Mouse (Mus musculus) forebrain, embryonic 14.5 days (tissue): Measurements from ENCODE around the gene Ankrd9. TPM values are rescaled to one million over a fixed set of nuclear protein-coding genes. Genes with fewer than 3 reads are reported as not detected.

Source experiments
- ATAC-seq: fragments of 200-750 bp; cut with Nextera tagmentation; 2 replicates; pipeline ENCODE4 v1.8.0; 2017; ENCODE audit warnings: mild to moderate bottlenecking, moderate library complexity
- DNase-seq: peaks from one replicate; pipeline ENCODE4 v3.0.0-alpha.2; 2015; ENCODE audit warnings: low spot score
- H3K27ac ChIP-seq: fragments of 300-500 bp; sonication (generic); 2 replicates; pipeline ENCODE4 v1.5.1; 2014; ENCODE audit warnings: low read depth, mild to moderate bottlenecking, control low read depth, low read length, moderate library complexity
- H3K27me3 ChIP-seq: fragments of 300-500 bp; sonication (generic); replicated peaks from 2 replicates; pipeline ENCODE4 v1.6.1; 2014; ENCODE audit warnings: low read length, control low read depth, mixed read lengths; ENCODE audit not compliant: control insufficient read depth, insufficient read depth
- H3K36me3 ChIP-seq: fragments of 300-500 bp; sonication (generic); 2 replicates; pipeline ENCODE4 v1.6.1; 2014; ENCODE audit warnings: low read length, control low read depth; ENCODE audit not compliant: control insufficient read depth, insufficient read depth
- H3K4me1 ChIP-seq: fragments of 300-500 bp; sonication (generic); 2 replicates; pipeline ENCODE4 v1.6.1; 2014; ENCODE audit warnings: antibody characterized with exemption, low read length, control low read depth; ENCODE audit not compliant: control insufficient read depth, insufficient read depth
- H3K4me2 ChIP-seq: fragments of 300-500 bp; sonication (generic); 2 replicates; pipeline ENCODE4 v1.6.1; 2014; ENCODE audit warnings: mild to moderate bottlenecking, control low read depth, low read length
- H3K4me3 ChIP-seq: fragments of 300-500 bp; sonication (generic); 2 replicates; pipeline ENCODE4 v1.5.1; 2014; ENCODE audit warnings: low read depth, low read length, control low read depth
- H3K9ac ChIP-seq: fragments of 300-500 bp; sonication (generic); 2 replicates; pipeline ENCODE4 v1.6.1; 2014; ENCODE audit warnings: mild to moderate bottlenecking, low read length, control low read depth, moderate library complexity
- H3K9me3 ChIP-seq: fragments of 300-500 bp; sonication (generic); replicated peaks from 2 replicates; pipeline ENCODE4 v1.6.1; 2016; ENCODE audit warnings: low read length, control low read depth, mixed read lengths; ENCODE audit not compliant: control insufficient read depth
- WGBS: fragments of 180-500 bp; shearing (Covaris S2); extraction: QIAGEN DNeasy Blood & Tissue Kit; methylation state at CpG from one replicate; pipeline ENCODE4 v1.1.7; 2014; 5-methylcytosine and 5-hydroxymethylcytosine counted together
- polyA plus RNA-seq: library from polyadenylated mRNA; unstranded; fragments of >200 nt; fragmentation: Nextera tagmentation; extraction: Ambion mirVana; gene quantifications from 2 replicates; pipeline ENCODE4 v1.2.1, GENCODE M21; 2014

Ankrd9 gene
- polyA plus RNA-seq, 1 experiment from 2014 or later, result 6.0 TPM

GRCm38 (mm10) chr12:110992771-110993170, 13.9 kb upstream of the Ankrd9 start:
- H3K27ac ChIP-seq, result no peak overlapping the region
- H3K4me1 ChIP-seq, result 0 out of 2 replicates have a peak, but pooled peaks cover 3% of the 10 kb centered on the region
- ATAC-seq (no peak), DNase-seq (no peak)
- H3K9ac ChIP-seq, result no peak overlapping the region
- no peaks in the 10 kb centered on the region for H3K9me3 ChIP-seq
- no peaks in the 10 kb centered on the region for H3K36me3 ChIP-seq
- H3K4me3 ChIP-seq, result 0 out of 2 replicates have a peak overlapping the region, but pooled peaks have one; percentile 42
- H3K27me3 ChIP-seq, result no peaks in the 10 kb centered on the region
- WGBS, result 79% methylated on average over 12 of the region's 12 CpGs
- peak overlapping the region; percentile 58; the same call in 1 of the 2 replicates for H3K4me2 ChIP-seq

- H3K27me3 ChIP-seq, result no peaks in the 10 kb centered on the region
- H3K4me1 ChIP-seq, result 0 out of 2 replicates have a peak, but pooled peaks cover 3% of the 10 kb centered on the region
- H3K36me3 ChIP-seq, result no peaks in the 10 kb centered on the region
- ATAC-seq (peak; percentile 87), DNase-seq (peak; percentile 89)
- peak overlapping the region; percentile 58 for H3K4me2 ChIP-seq
- WGBS, result under 1% methylated on average over 24 of the region's 24 CpGs
- H3K27ac ChIP-seq, result peak overlapping the region; percentile 44; the same call in 1 of the 2 replicates
- peak overlapping the region; percentile 42 for H3K4me3 ChIP-seq
- H3K9ac ChIP-seq, result peak overlapping the region; percentile 65
- H3K9me3 ChIP-seq, result no peaks in the 10 kb centered on the region
Observed at GRCm38 (mm10) chr12:110992128-110992553, 13.3 kb upstream of the Ankrd9 start.

GRCm38 (mm10) chr12:110991361-110992127, 12.7 kb upstream of the Ankrd9 start:
- H3K4me1 ChIP-seq, result 0 out of 2 replicates have a peak, but pooled peaks cover 3% of the 10 kb centered on the region
- DNase-seq (peak; percentile 79), ATAC-seq (peak; percentile 90)
- H3K9ac ChIP-seq, result peak overlapping the region; percentile 65; the same call in 1 of the 2 replicates
- WGBS, result 2% methylated on average over 23 of the region's 23 CpGs
- peak overlapping the region; percentile 42 for H3K4me3 ChIP-seq
- H3K36me3 ChIP-seq, result no peaks in the 10 kb centered on the region
- no peaks in the 10 kb centered on the region for H3K9me3 ChIP-seq
- H3K4me2 ChIP-seq, result peak overlapping the region; percentile 58
- no peaks in the 10 kb centered on the region for H3K27me3 ChIP-seq
- H3K27ac ChIP-seq, result 0 out of 2 replicates have a peak overlapping the region, but pooled peaks have one; percentile 44

GRCm38 (mm10) chr12:110990500-110990899, 11.7 kb upstream of the Ankrd9 start:
- no peak overlapping the region for H3K4me3 ChIP-seq
- WGBS, result 93% methylated on average over 7 of the region's 7 CpGs
- H3K36me3 ChIP-seq, result no peaks in the 10 kb centered on the region
- DNase-seq, result no peak
- H3K27me3 ChIP-seq, result no peaks in the 10 kb centered on the region
- H3K9ac ChIP-seq, result no peak overlapping the region
- H3K4me1 ChIP-seq, result 0 out of 2 replicates have a peak, but pooled peaks cover 3% of the 10 kb centered on the region
- no peaks in the 10 kb centered on the region for H3K9me3 ChIP-seq
- H3K4me2 ChIP-seq, result no peak overlapping the region
- no peak overlapping the region for H3K27ac ChIP-seq
- ATAC-seq, result no peak

DNA sequence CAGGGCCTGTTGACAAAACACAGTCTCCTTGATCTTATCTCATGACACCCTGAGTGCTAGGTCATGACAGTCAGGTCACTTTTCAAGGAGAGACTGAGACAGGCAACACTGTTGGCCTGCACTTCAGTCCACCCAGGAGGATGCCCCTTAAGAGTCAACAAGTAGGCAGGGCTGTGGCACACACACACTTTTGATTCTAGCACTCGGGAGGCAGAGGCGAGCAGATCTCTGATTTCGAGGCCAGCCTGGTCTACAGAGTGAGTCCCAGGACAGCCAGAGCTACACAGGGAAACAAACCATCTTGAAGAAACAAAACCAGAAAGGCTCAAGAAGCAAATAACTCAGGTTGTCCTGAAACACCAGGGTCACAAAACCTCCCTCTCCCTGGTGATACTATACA, 10.6 kb upstream of the Ankrd9 start:
- no peak for ATAC-seq
- no peak overlapping the region for H3K27ac ChIP-seq
- no peaks in the 10 kb centered on the region for H3K27me3 ChIP-seq
- H3K4me2 ChIP-seq, result no peak overlapping the region
- no peak overlapping the region for H3K4me3 ChIP-seq
- H3K36me3 ChIP-seq, result no peaks in the 10 kb centered on the region
- no peaks in the 10 kb centered on the region for H3K9me3 ChIP-seq
- H3K4me1 ChIP-seq, result 0 out of 2 replicates have a peak, but pooled peaks cover 3% of the 10 kb centered on the region
- H3K9ac ChIP-seq, result no peak overlapping the region
- WGBS, result 97% methylated on average over 3 of the region's 3 CpGs
- DNase-seq, result no peak

GRCm38 (mm10) chr12:110986536-110987425, 7.9 kb upstream of the Ankrd9 start:
- H3K9ac ChIP-seq, result no peak overlapping the region
- H3K27ac ChIP-seq, result no peak overlapping the region
- DNase-seq, result no peak
- 0 out of 2 replicates have a peak, but pooled peaks cover 2% of the 10 kb centered on the region for H3K4me1 ChIP-seq
- 85% methylated on average over 11 of the region's 11 CpGs for WGBS
- no peaks in the 10 kb centered on the region for H3K27me3 ChIP-seq
- H3K4me3 ChIP-seq, result no peak overlapping the region
- no peak overlapping the region for H3K4me2 ChIP-seq
- no peaks in the 10 kb centered on the region for H3K36me3 ChIP-seq
- H3K9me3 ChIP-seq, result no peaks in the 10 kb centered on the region
- ATAC-seq, result no peak

DNA sequence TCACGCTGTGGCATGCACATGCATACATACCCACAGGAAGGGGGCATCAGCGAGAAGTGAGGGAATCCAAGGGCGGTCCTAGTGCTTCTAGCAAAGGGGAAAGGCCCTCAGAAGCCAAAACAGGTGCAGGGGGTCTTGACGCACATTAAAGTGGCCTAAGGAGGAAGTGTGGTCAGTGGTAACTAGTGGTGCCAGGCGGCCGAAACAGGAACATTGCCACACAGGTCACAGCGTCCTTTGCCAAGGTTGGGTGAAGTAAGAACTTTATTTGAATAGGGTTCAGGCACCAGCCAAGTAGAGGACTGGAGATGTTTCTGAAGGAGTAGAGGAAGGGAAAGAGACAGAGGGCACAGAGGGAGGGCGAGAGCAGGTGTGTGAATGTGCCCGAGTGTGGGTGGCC, 6.3 kb upstream of the Ankrd9 start:
- Histone ChIP-seq H3K9me3 (no peaks in the 10 kb centered on the region), H3K4me2 (no peak overlapping the region), H3K27me3 (no peaks in the 10 kb centered on the region), H3K36me3 (no peaks in the 10 kb centered on the region), H3K9ac (no peak overlapping the region), H3K4me3 (no peak overlapping the region), H3K4me1 (no peaks in the 10 kb centered on the region), H3K27ac (no peak overlapping the region)
- no peak for DNase-seq
- ATAC-seq, result no peak
- WGBS, result 85% methylated on average over 9 of the region's 9 CpGs

DNA sequence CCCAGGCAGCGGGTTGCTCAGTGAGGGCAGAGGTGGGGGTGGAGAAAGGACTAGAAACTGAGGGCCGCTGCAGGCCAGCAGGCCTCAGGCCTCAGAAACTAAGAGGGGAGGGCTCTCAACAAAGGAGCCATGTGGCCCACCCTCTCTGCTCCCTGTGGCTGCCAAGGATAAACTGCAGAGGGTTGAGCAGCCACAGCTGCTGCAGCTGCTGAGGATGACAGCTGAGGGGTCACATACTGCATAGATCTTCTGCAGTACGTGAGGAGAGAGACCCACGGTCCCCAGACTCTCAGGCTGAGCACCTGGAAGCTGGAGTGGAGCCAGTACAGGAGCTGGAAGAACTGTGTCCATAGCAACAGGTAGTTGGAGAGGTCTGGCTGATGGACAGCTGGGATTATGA, 5.8 kb upstream of the Ankrd9 start:
- Histone ChIP-seq H3K36me3 (no peaks in the 10 kb centered on the region), H3K9ac (no peak overlapping the region), H3K27me3 (no peaks in the 10 kb centered on the region), H3K4me1 (no peaks in the 10 kb centered on the region), H3K4me3 (no peak overlapping the region), H3K9me3 (no peaks in the 10 kb centered on the region), H3K4me2 (no peak overlapping the region), H3K27ac (no peak overlapping the region)
- no peak for DNase-seq
- WGBS, result 58% methylated on average over 4 of the region's 4 CpGs
- ATAC-seq, result no peak
